In the genomic region with DNA sequence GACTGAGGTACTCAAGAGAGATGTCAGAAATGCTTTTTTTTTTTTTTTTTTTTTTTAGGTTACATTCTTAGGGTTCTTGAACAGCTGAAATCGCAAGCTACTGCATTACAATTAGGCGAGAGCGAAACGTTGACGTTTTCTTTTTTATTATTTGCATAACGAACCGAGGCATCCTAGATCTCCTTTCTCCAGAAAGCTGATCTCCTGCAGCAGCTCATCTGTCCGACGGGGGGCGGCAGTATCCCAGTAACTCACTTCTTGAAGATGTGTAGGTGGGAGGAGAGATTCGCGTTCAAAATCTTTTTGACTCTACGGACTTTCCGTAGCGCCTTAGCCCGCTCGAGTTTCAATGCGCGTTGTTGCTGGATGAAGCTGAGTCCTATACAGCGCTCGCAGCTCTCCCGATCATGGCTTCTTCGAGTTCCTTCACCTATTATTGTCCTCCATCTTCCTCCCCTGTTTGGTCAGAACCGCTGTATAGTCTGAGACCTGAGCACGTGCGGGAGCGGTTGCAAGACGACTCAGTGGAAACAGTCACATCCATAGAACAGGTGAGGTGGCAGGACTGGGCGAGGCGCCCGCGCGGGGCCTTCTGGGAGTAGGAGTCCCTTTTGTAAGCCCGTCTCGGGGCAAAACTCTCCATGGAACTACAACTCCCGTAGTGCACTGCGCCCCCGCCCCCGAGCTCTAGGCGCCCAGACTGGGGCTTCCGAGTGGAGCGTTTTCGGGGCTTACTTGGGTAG, we compare ENCODE assay signal across 8 mouse cellular contexts. TPM values are rescaled to one million over a fixed set of nuclear protein-coding genes. Genes with fewer than 3 reads are reported as not detected.
DNase-seq lines count a peak whose midpoint lies in the region; ATAC-seq and TF ChIP-seq lines count a peak whose summit lies in the region.

No protein-coding gene starts in this region.

- under 1% methylated on average over 43 of the region's 43 CpGs for WGBS in heart, embryonic 15.5 days
- under 1% methylated on average over 43 of the region's 43 CpGs for WGBS in liver, embryonic 14.5 days (ENCODE audit: insufficient replicate concordance)
- WGBS in neural tube, embryonic 11.5 days = under 1% methylated on average over 42 of the region's 43 CpGs
- WGBS in stomach, postnatal 0 days = under 1% methylated on average over 43 of the region's 43 CpGs

- peak; percentile 86 for TF ChIP-seq CTCF in liver, embryonic 14.5 days (IDR thresholded peaks at IDR 0.05; ENCODE audit: low read depth)
- TF ChIP-seq CTCF in stomach, postnatal 0 days (IDR thresholded peaks at IDR 0.05; ENCODE audit: low read depth) = peak; percentile 90

- H3K9me3 ChIP-seq in heart, embryonic 15.5 days (replicated peaks) = no peaks in the 10 kb centered on the region
- H3K9me3 ChIP-seq in liver, embryonic 14.5 days (ENCODE audit: control insufficient read depth, low read length) = no peaks in the 10 kb centered on the region
- no peaks in the 10 kb centered on the region for H3K9me3 ChIP-seq in neural tube, embryonic 11.5 days (ENCODE audit: control insufficient read depth, low read length)
- no peaks in the 10 kb centered on the region for H3K9me3 ChIP-seq in stomach, postnatal 0 days (ENCODE audit: control insufficient read depth, low read length)

- no peaks in the 10 kb centered on the region for H3K36me3 ChIP-seq in heart, embryonic 15.5 days
- H3K36me3 ChIP-seq in liver, embryonic 14.5 days (replicated peaks; ENCODE audit: control insufficient read depth, insufficient read depth, low read depth) = no peaks in the 10 kb centered on the region
- H3K36me3 ChIP-seq in neural tube, embryonic 11.5 days (ENCODE audit: control insufficient read depth, insufficient read depth, low read length) = no peaks in the 10 kb centered on the region
- H3K36me3 ChIP-seq in stomach, postnatal 0 days (ENCODE audit: control insufficient read depth, insufficient read depth, low read length) = no peaks in the 10 kb centered on the region

- peak overlapping the region; percentile 76 for H3K27ac ChIP-seq in heart, embryonic 15.5 days
- H3K27ac ChIP-seq in liver, embryonic 14.5 days = peak overlapping the region; percentile 34
- H3K27ac ChIP-seq in neural tube, embryonic 11.5 days (ENCODE audit: low read depth, low read length) = no peak overlapping the region
- H3K27ac ChIP-seq in stomach, postnatal 0 days (replicated peaks) = peak overlapping the region; percentile 77

- DNase-seq in c-Kit-negative CD71-positive TER-119-positive erythroid progenitor cells, embryonic 14.5 days (ENCODE audit: low read depth, low spot score) = peak; percentile 94
- DNase-seq in fibroblast of lung, adult 2 months (ENCODE audit: low read depth) = peak; percentile 97
- peak; percentile 98 to 99 for DNase-seq in kidney, postnatal 25 days
- DNase-seq in liver, embryonic 14.5 days (ENCODE audit: low read depth in 3 of 3, low spot score in 3 of 3) = peak; percentile 92 to 93 (median 93)
- DNase-seq in neural tube, embryonic 11.5 days (ENCODE audit: low spot score) = peak; percentile 97
- peak; percentile 97 for DNase-seq in stomach, postnatal 0 days (ENCODE audit: low spot score)

- H3K4me2 ChIP-seq in heart, embryonic 15.5 days = peak overlapping the region; percentile 70
- H3K4me2 ChIP-seq in liver, embryonic 14.5 days (ENCODE audit: low read depth) = peak overlapping the region; percentile 93
- H3K4me2 ChIP-seq in neural tube, embryonic 11.5 days (ENCODE audit: low read depth) = peak overlapping the region; percentile 58
- peak overlapping the region; percentile 60 for H3K4me2 ChIP-seq in stomach, postnatal 0 days (replicated peaks; ENCODE audit: low read depth)

- peaks cover 6% of the 10 kb centered on the region for H3K4me1 ChIP-seq in heart, embryonic 15.5 days (replicated peaks)
- peaks cover 4 to 5% of the 10 kb centered on the region in 2 experiments; a peak in 3 of 4 replicates for H3K4me1 ChIP-seq in liver, embryonic 14.5 days (replicated peaks; ENCODE audit: control insufficient read depth in 2 of 2, insufficient read depth in 2 of 2, low read length in 1 of 2)
- peaks cover 2% of the 10 kb centered on the region; the same call in 1 of the 2 replicates for H3K4me1 ChIP-seq in neural tube, embryonic 11.5 days (ENCODE audit: control insufficient read depth, insufficient read depth, low read length)
- H3K4me1 ChIP-seq in stomach, postnatal 0 days (replicated peaks; ENCODE audit: control insufficient read depth, insufficient read depth) = peaks cover 5% of the 10 kb centered on the region

- H3K27me3 ChIP-seq in heart, embryonic 15.5 days = no peaks in the 10 kb centered on the region
- no peaks in the 10 kb centered on the region for H3K27me3 ChIP-seq in liver, embryonic 14.5 days (ENCODE audit: control insufficient read depth, insufficient read depth, low read length)
- no peaks in the 10 kb centered on the region for H3K27me3 ChIP-seq in neural tube, embryonic 11.5 days (ENCODE audit: control insufficient read depth, insufficient read depth, low read length)
- 0 out of 2 replicates have a peak, but pooled peaks cover 2% of the 10 kb centered on the region for H3K27me3 ChIP-seq in stomach, postnatal 0 days (ENCODE audit: control insufficient read depth, insufficient read depth, low read length)

- TF ChIP-seq EP300 in liver, embryonic 14.5 days (IDR thresholded peaks at IDR 0.05; ENCODE audit: low read depth) = peak; percentile 28
- TF ChIP-seq EP300 in stomach, postnatal 0 days (optimal IDR thresholded peaks at IDR 0.05) = no peak

- peak; percentile 95 for ATAC-seq in CD4-positive, CD25-positive, alpha-beta regulatory T cell, adult 4 months
- ATAC-seq in heart, embryonic 15.5 days (replicated peaks; ENCODE audit: insufficient number of reproducible peaks, insufficient read depth, low FRiP score, low read depth) = peak; percentile 98
- ATAC-seq in liver, embryonic 14.5 days (ENCODE audit: insufficient read depth) = peak; percentile 100
- ATAC-seq in neural tube, embryonic 11.5 days (ENCODE audit: insufficient read depth, low FRiP score, low TSS enrichment) = peak; percentile 96
- ATAC-seq in stomach, postnatal 0 days (ENCODE audit: low FRiP score, low TSS enrichment) = peak; percentile 99

- H3K4me3 ChIP-seq in heart, embryonic 15.5 days = peak overlapping the region; percentile 83
- H3K4me3 ChIP-seq in liver, embryonic 14.5 days (ENCODE audit: insufficient read depth in 1 of 2, low read depth in 2 of 2, low read length in 2 of 2) = peak overlapping the region; percentile 70 to 87
- H3K4me3 ChIP-seq in neural tube, embryonic 11.5 days (ENCODE audit: low read depth, low read length) = peak overlapping the region; percentile 57
- peak overlapping the region; percentile 64 for H3K4me3 ChIP-seq in stomach, postnatal 0 days (ENCODE audit: low read depth, low read length)

- H3K9ac ChIP-seq in heart, embryonic 15.5 days = peak overlapping the region; percentile 76
- peak overlapping the region; percentile 90 for H3K9ac ChIP-seq in liver, embryonic 14.5 days (replicated peaks)
- peak overlapping the region; percentile 66 for H3K9ac ChIP-seq in neural tube, embryonic 11.5 days (ENCODE audit: low read length)
- peak overlapping the region; percentile 79 for H3K9ac ChIP-seq in stomach, postnatal 0 days (ENCODE audit: low read length)

RNA-seq across cellular contexts. Expression of gene Rab15, which starts 14.6 kb away (rescaled TPM):
- not detected for polyA plus RNA-seq in CD4-positive, CD25-positive, alpha-beta regulatory T cell, adult 4 months (2017; shearing (Covaris generic))
- 3.5 and 12.0 TPM in 2 replicates for polyA plus RNA-seq in heart, embryonic 15.5 days (2015; fragmentation: Nextera tagmentation; extraction: Ambion mirVana)
- polyA plus RNA-seq in liver, embryonic 14.5 days (2012; rRNA removed) = 0.11 and 0.13 TPM in 2 replicates
- 0.05 and 0.15 TPM in 2 replicates for polyA plus RNA-seq in liver, embryonic 14.5 days (2014; fragmentation: Nextera tagmentation; extraction: Ambion mirVana)
- polyA plus RNA-seq in neural tube, embryonic 11.5 days (2014; fragmentation: Nextera tagmentation; extraction: Ambion mirVana) = 14.2 and 14.7 TPM in 2 replicates
- polyA plus RNA-seq in stomach, postnatal 0 days (2015; fragmentation: Nextera tagmentation; extraction: Ambion mirVana) = 24.0 and 27.2 TPM in 2 replicates

RNA-seq across cellular contexts. Expression of gene Gpx2, which starts 41.9 kb away (rescaled TPM):
- polyA plus RNA-seq in CD4-positive, CD25-positive, alpha-beta regulatory T cell, adult 4 months (2017; shearing (Covaris generic)) = not detected
- 0.69 and 1.7 TPM in 2 replicates for polyA plus RNA-seq in heart, embryonic 15.5 days (2015; fragmentation: Nextera tagmentation; extraction: Ambion mirVana)
- polyA plus RNA-seq in liver, embryonic 14.5 days (2012; rRNA removed) = 0.06 and 0.16 TPM in 2 replicates
- not detected in 2 replicates for polyA plus RNA-seq in liver, embryonic 14.5 days (2014; fragmentation: Nextera tagmentation; extraction: Ambion mirVana)
- not detected in 2 replicates for polyA plus RNA-seq in neural tube, embryonic 11.5 days (2014; fragmentation: Nextera tagmentation; extraction: Ambion mirVana)
- polyA plus RNA-seq in stomach, postnatal 0 days (2015; fragmentation: Nextera tagmentation; extraction: Ambion mirVana) = 217 and 236 TPM in 2 replicates

Comparison
In these comparisons a context has a peak if more than half of its experiments do, and no peak if none do; other contexts are left out.
1. RNA of gene Gpx2, which starts 41.9 kb away (polyA plus RNA-seq): 217 to 236 TPM in stomach, postnatal 0 days; 0.69 to 1.7 TPM in heart, embryonic 15.5 days, 0.06 to 0.16 TPM in liver, embryonic 14.5 days, not detected in CD4-positive, CD25-positive, alpha-beta regulatory T cell, adult 4 months and not detected in neural tube, embryonic 11.5 days; every median in the first group is over 10 times any median in the second.
2. Peak in every context shown above with its lines, with median percentiles within 50 percentile points of each other: ATAC-seq, DNase-seq, H3K4me2 ChIP-seq, H3K4me3 ChIP-seq and H3K9ac ChIP-seq.